Mouse (Mus musculus): ENCODE measurements around the gene Slc26a11. TPM values are rescaled to one million over a fixed set of nuclear protein-coding genes. Genes with fewer than 3 reads are reported as not detected.

Gene Slc26a11
- total RNA-seq, 2 experiments from 2014 or later = 2.6 to 4.0 TPM

- no peak for DNase-seq
Measured at GRCm38 (mm10) chr11:119402501-119403160, 47.3 kb downstream of the Slc26a11 start.

DNA sequence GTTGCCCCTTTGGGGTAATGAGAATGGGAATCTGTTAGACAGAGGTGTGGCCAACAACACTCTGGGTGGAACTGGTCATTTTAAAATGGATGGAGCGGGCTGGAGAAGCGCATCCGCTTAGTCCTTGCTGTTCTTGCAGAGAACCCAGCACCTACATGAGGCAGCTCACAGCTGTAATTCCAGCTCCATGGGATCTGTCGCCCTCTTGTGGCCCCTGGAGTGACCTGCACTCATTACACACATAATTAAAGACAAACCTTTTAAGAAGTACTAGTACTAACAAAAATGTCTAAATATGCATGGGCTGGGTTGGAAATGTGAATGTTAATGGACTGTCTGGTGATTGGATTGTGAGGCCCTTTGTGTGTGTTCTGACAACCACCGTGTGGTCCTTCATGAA lies 49.3 kb downstream of the Slc26a11 start:
- DNase-seq = no peak

DNA sequence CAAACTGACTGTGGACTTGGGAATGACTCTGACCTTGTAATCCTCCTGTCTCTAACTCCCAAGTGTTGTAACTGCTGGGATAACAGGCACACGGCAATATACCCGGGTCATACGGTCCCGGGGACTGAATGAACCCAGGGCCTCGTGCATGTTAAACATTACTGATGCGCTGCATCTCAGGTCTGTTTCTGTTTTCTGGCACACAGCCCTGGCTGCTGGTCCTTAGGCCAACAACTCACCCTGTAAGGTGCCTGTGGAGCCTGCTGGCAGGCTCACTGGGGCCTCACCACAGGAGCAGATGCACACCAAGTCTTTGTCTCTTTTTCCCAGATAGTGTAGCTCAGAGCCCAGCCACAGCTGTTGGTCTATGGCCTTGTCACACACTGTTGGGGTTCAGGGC lies 52.0 kb downstream of the Slc26a11 start:
- DNase-seq = no peak

DNA sequence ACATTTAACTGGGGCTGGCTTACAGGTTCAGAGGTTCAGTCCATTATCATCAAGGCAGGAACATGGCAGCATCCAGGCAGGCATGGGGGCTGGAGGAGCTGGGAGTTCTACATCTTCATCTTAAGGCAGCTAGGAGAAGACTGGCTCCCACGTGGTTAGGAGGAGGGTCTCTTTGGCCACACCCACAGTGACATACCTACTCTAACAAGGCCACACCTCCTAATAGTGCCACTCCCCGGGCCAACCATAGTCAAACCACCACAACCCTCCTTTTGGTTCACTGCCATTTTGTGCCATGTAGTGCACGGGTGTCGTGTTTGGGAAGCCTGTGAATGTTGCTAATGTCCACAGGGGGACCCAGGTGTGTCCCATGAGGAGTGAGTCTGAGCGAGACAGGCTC lies 52.6 kb downstream of the Slc26a11 start:
- DNase-seq = no peak

DNA sequence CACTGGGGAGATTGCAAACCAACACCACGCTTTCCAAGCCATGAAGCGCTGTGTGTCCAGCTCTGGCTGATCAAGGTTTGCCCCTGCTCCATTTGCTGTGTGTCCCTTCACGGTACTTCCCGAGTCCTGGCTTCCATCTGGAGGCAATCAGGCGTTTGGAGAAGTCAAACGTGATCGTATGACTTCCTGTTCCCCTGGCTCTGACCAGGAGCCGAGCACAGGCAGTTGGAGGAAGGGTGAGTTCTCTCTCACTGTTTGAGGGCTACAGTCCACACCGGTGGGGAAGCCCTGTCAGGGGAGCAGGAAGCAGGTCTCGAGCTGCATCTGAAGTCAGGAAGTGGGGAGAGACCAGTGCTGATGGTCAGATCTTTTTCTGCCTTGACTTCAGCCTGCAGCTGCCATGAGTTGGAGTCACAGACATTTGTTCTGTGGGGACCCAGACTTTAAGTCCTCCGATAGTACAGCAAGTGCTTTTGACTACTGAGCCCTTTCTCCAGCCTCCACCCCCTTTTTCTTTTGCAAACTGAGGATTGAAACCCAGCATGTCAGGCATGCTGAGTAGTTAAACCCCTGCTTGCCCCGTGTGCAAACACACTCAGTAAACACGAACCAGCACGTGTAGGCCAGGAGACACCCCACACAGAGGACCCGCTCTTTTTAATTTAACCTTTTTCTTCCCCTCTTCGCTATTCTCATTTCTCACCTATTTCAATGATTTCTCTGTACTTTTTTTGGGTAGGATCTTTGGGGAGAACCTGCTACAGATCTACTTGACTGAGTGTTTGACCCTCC lies 64.2 kb downstream of the Slc26a11 start:
- DNase-seq = no peak

DNA sequence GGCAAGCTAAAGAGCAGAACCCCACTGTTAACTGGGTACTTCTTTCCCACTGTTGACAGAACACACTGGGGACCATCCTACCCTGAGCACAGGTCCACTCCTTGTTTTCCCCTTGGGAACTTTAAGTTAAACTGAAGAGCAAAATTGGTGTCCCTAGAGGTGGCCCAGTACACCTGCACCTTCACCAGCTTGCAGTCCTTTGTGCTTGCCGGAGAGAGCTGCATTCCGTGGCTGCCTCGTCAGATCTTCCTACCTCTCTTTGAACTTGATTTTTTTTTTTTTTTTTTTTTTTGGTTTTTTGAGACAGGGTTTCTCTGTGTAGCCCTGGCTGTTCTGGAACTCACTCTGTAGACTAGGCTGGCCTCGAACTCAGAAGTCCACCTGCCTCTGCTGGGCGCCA lies 65.1 kb downstream of the Slc26a11 start:
- no peak for DNase-seq

GRCm38 (mm10) chr11:119427431-119427830 lies 72.1 kb downstream of the Slc26a11 start:
- no peak for DNase-seq

- DNase-seq = no peak
Measured at GRCm38 (mm10) chr11:119427986-119428385, 72.6 kb downstream of the Slc26a11 start.

DNA sequence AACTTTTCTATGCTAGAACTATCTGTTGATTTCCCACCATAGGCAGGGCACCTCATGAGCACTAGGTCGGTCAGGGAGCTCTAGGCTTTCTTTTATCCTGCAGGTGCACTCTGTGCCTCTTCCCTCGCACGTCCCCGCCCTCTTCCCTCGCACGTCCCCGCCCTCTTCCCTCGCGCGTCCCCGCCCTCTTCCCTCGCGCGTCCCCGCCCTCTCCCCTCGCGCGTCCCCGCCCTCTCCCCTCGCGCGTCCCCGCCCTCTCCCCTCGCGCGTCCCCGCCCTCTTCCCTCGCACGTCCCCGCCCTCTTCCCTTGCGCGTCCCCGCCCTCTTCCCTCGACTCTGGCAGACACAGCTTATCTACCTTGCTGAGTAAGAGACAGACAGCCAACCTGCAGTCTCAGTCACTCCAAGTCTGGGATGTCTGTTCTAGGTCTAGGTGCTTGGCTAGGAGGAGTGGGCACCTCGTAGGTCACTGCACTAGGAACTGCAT lies 73.3 kb downstream of the Slc26a11 start:
- peak; percentile 28 for DNase-seq

Small RNA genes lying within 50 kb of the gene (microRNA-seq; reads per million reads assigned to microRNA genes)
- 0 reads per million in 2 experiments for gene Mir1932

Other genes starting within 250 kb of the Slc26a11 start
- gene Tbc1d16, start 127.1 kb upstream of the Slc26a11 start, total RNA-seq (2021) = 10 to 100 TPM; 17.0 to 17.8 TPM
- gene Ccdc40, start 127.0 kb upstream of the Slc26a11 start, total RNA-seq (2021) = under 1 TPM in 1 of 2 experiments, not detected in 1; 0.31 TPM
- gene Gaa, start 87.7 kb upstream of the Slc26a11 start, total RNA-seq (2021) = 10 to 100 TPM; 67.7 to 78.6 TPM
- 10 to 100 TPM; 74.3 to 75.4 TPM for gene Eif4a3, start 55.5 kb upstream of the Slc26a11 start, total RNA-seq (2021)
- 1 to 10 TPM in 1 of 2 experiments, under 1 TPM in 1; 0.77 to 1.3 TPM for gene Card14, start 47.8 kb upstream of the Slc26a11 start, total RNA-seq (2021)
- 1 to 10 TPM; 5.2 to 5.7 TPM for gene Sgsh, start within 50 bp of the Slc26a11 start, total RNA-seq (2021)
- gene Rnf213, start 37.5 kb downstream of the Slc26a11 start, total RNA-seq (2021) = 10 to 100 TPM in 1 of 2 experiments, 1 to 10 TPM in 1; 6.9 to 10.1 TPM
- 10 to 100 TPM in 1 of 2 experiments, 1 to 10 TPM in 1; 9.7 to 12.9 TPM for gene Endov, start 135.8 kb downstream of the Slc26a11 start, total RNA-seq (2021)
- under 1 TPM; 0.50 to 0.66 TPM for gene Nptx1, start 192.2 kb downstream of the Slc26a11 start, total RNA-seq (2021)
- 10 to 100 TPM; 30.6 to 34.8 TPM for gene Rptor, start 247.3 kb downstream of the Slc26a11 start, total RNA-seq (2021)

All from gastrocnemius, postnatal 10 days (tissue).